Mouse (Mus musculus) stomach, postnatal 0 days (tissue): ENCODE measurements at regions not wholly inside any gene's neighbourhood (a gene's known extent, or its start where the extent isn't known, plus 50 kb on each side); places are given as distances from the start of the nearest gene placed in this dataset.

ENCODE experiments used
- ATAC-seq: fragments of 200-750 bp; cut with Nextera tagmentation; 2 replicates; pipeline ENCODE4 v1.8.0; 2017; ENCODE audit not compliant: low FRiP score, low TSS enrichment
- DNase-seq: peaks from one replicate; pipeline ENCODE4 v3.0.0-alpha.2; 2016; ENCODE audit warnings: low spot score
- H3K27ac ChIP-seq: fragments of 300-500 bp; sonication (generic); replicated peaks from 2 replicates; pipeline ENCODE4 v1.5.1; 2014; ENCODE audit warnings: mild to moderate bottlenecking, control low read depth
- H3K27me3 ChIP-seq: fragments of 300-500 bp; sonication (generic); 2 replicates; pipeline ENCODE4 v1.6.1; 2014; ENCODE audit warnings: low read length; ENCODE audit not compliant: control insufficient read depth, insufficient read depth
- H3K36me3 ChIP-seq: fragments of 300-500 bp; sonication (generic); 2 replicates; pipeline ENCODE4 v1.6.1; 2014; ENCODE audit warnings: low read length, mixed read lengths; ENCODE audit not compliant: control insufficient read depth, insufficient read depth
- H3K4me1 ChIP-seq: fragments of 300-500 bp; sonication (generic); replicated peaks from 2 replicates; pipeline ENCODE4 v1.6.1; 2014; ENCODE audit warnings: antibody characterized with exemption; ENCODE audit not compliant: control insufficient read depth, insufficient read depth
- H3K4me2 ChIP-seq: fragments of 300-500 bp; sonication (generic); replicated peaks from 2 replicates; pipeline ENCODE4 v1.6.1; 2014; ENCODE audit warnings: low read depth, mild to moderate bottlenecking, control low read depth, moderate library complexity
- H3K4me3 ChIP-seq: fragments of 300-500 bp; sonication (generic); 2 replicates; pipeline ENCODE4 v1.5.1; 2014; ENCODE audit warnings: low read depth, low read length, control low read depth
- H3K9ac ChIP-seq: fragments of 300-500 bp; sonication (generic); 2 replicates; pipeline ENCODE4 v1.6.1; 2014; ENCODE audit warnings: mild to moderate bottlenecking, low read length, control low read depth, mixed read lengths
- H3K9me3 ChIP-seq: fragments of 300-500 bp; sonication (generic); 2 replicates; pipeline ENCODE4 v1.6.1; 2016; ENCODE audit warnings: low read length; ENCODE audit not compliant: control insufficient read depth
- CTCF ChIP-seq: IDR thresholded peaks from 2 replicates; pipeline ENCODE4 v1.5.1; 2016; ENCODE audit warnings: antibody characterized with exemption, low read depth, mild to moderate bottlenecking, moderate library complexity
- EP300 ChIP-seq: optimal IDR thresholded peaks from 2 replicates; pipeline ENCODE3; 2016; ENCODE audit warnings: antibody characterized with exemption
- WGBS: fragments of 180-500 bp; shearing (Covaris S2); extraction: QIAGEN DNeasy Blood & Tissue Kit; methylation state at CpG from one replicate; pipeline ENCODE4 v1.1.7; 2014; 5-methylcytosine and 5-hydroxymethylcytosine counted together

DNA sequence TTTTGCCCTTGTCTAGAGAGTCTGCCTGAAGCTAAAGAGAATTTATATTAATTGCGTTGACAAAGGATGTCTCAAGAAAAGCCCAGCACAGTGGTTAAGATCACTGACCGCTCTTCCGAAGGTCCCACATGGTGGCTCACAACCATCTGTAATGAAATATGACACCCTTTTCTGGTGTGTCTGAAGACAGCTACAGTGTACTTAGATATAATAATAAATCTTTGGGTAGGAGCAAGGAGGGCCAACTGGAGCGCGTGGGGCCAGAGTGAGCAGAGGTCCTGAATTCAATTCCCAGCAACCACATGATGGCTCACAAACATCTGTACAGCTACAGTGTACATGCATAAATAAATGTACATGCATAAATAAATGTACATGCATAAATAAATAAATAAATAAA, 176.1 kb downstream of the Rab11fip4 start:
- TF ChIP-seq CTCF (no peak), EP300 (no peak)
- Histone ChIP-seq H3K9me3 (0 out of 2 replicates have a peak, but pooled peaks cover 6% of the 10 kb centered on the region), H3K27ac (no peak overlapping the region), H3K4me2 (no peak overlapping the region), H3K27me3 (no peaks in the 10 kb centered on the region), H3K4me3 (no peak overlapping the region), H3K36me3 (no peaks in the 10 kb centered on the region), H3K9ac (no peak overlapping the region), H3K4me1 (no peaks in the 10 kb centered on the region)
- WGBS: 85% methylated on average over 5 of the region's 5 CpGs
- DNase-seq (no peak), ATAC-seq (no peak)

DNA sequence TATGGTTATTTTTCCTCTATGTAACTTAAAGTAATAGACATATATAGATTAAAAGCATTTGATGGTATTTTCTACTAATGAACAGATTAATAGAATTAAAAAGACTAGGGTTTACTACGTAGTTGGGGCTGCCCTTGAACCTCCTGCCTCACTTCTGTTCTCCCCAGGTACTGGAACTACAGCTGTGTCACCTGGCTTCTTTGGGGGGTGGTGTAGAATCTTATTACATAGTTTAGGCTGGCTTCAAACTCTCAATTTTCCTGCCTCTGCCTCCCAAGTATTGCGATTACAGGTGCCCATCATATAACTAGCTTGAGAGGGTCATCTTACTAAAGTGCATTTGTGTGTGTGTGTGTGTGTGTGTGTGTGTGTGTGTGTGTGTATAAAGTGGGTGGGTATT, 175.0 kb downstream of the Rab11fip4 start:
- Histone ChIP-seq H3K36me3 (no peaks in the 10 kb centered on the region), H3K4me3 (no peak overlapping the region), H3K27ac (no peak overlapping the region), H3K9me3 (0 out of 2 replicates have a peak, but pooled peaks cover 6% of the 10 kb centered on the region), H3K4me2 (no peak overlapping the region), H3K9ac (no peak overlapping the region), H3K27me3 (no peaks in the 10 kb centered on the region), H3K4me1 (no peaks in the 10 kb centered on the region)
- no peak for ATAC-seq
- DNase-seq: no peak
- 96% methylated on average over 2 of the region's 2 CpGs for WGBS
- TF ChIP-seq EP300: no peak
- no peak for TF ChIP-seq CTCF

DNA sequence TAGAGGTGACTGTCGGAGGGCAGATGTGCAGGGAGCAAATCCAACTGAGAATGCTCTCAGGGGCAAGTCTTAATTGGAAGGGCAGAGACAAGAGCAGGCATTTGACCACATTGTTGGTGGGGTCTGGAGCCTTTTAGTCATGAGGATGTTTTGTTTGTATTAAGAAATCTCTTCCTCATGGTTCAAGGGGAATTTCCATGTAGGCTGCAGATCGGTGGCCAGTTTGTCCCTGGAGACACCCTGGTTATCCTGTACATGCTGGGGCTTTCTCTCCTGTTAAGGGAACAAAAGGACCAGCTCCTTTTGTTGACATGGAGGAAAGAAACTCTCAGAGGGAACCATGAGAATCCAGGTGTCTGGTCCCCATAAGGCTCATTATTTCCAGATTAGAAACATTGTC, 174.4 kb downstream of the Rab11fip4 start:
- Histone ChIP-seq H3K4me2 (no peak overlapping the region), H3K9ac (no peak overlapping the region), H3K27me3 (no peaks in the 10 kb centered on the region), H3K4me3 (no peak overlapping the region), H3K36me3 (no peaks in the 10 kb centered on the region), H3K27ac (no peak overlapping the region), H3K4me1 (no peaks in the 10 kb centered on the region), H3K9me3 (0 out of 2 replicates have a peak, but pooled peaks cover 6% of the 10 kb centered on the region)
- ATAC-seq: no peak
- no peak for DNase-seq
- 55% methylated on average over 2 of the region's 2 CpGs for WGBS
- TF ChIP-seq CTCF (no peak), EP300 (no peak)

DNA sequence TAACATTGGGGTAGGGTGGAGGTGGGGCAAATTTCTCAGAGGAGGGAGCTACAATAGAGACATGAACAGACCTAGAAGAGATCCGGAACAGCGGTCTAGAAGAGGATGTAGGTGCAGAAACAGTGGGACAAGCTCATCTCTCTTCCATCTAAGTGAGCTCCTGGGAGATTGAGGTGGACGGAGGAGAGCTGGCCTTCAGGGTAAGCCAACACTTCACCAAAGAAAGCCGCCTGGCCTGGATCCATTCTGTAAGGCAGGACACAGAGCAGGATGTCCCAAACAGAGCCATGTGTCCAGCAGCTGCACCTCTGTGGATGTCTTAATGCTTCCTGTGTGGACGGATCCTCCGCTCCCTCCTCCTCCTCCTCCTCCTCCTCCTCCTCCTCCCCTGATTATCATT, 173.0 kb downstream of the Rab11fip4 start:
- DNase-seq (no peak), ATAC-seq (no peak)
- H3K4me2 ChIP-seq: no peak overlapping the region
- no peaks in the 10 kb centered on the region for H3K27me3 ChIP-seq
- 83% methylated on average over 6 of the region's 6 CpGs for WGBS
- H3K4me1 ChIP-seq: no peaks in the 10 kb centered on the region
- H3K36me3 ChIP-seq: no peaks in the 10 kb centered on the region
- H3K27ac ChIP-seq: no peak overlapping the region
- no peak overlapping the region for H3K4me3 ChIP-seq
- 0 out of 2 replicates have a peak, but pooled peaks cover 2% of the 10 kb centered on the region for H3K9me3 ChIP-seq
- TF ChIP-seq EP300 (no peak), CTCF (no peak)
- no peak overlapping the region for H3K9ac ChIP-seq

DNA sequence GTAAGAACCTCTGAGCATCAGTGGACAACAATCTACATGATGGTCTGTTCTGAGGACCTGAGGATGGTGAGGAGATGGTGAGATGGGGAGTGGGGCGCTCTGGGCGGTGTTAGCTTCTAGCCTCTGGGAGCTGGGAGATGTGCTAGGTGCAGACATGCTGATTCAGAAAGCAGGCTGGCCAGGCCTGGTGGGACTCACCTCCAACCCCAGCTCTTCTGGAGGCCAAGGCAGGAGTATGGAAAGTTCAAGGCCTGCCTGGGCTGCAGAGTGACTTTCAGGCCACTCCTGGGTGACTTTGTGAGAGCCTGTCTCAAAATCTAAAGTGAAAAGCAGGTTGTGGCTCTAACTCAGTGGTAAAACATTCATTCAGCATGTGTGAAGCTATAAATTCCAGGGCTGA, 171.6 kb downstream of the Rab11fip4 start:
- Histone ChIP-seq H3K9ac (no peak overlapping the region), H3K36me3 (no peaks in the 10 kb centered on the region), H3K4me2 (no peak overlapping the region), H3K9me3 (no peaks in the 10 kb centered on the region), H3K4me3 (no peak overlapping the region), H3K27me3 (no peaks in the 10 kb centered on the region), H3K4me1 (no peaks in the 10 kb centered on the region), H3K27ac (no peak overlapping the region)
- no peak for ATAC-seq
- DNase-seq: no peak
- 97% methylated on average over 2 of the region's 2 CpGs for WGBS
- TF ChIP-seq CTCF (no peak), EP300 (no peak)

DNA sequence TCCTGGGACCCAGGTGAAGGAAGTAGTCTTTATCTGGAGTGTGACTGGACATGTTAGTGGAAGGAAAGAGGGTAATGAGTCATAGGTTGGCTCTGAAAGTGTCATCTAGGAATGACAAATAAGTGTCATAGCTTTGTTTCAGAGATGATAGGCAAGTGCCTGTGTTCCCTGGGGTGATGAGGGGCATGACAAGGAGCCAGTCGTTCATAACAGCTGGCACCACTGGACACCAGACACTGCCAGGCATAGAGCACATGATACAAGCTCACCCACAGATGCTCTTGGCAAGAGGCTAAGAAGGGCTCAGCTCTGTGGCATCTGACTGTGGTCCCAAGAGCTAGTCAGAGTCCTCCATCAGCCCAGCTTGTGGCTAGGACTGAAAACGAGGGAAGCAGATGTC, 171.0 kb downstream of the Rab11fip4 start:
- Histone ChIP-seq H3K27me3 (no peaks in the 10 kb centered on the region), H3K9ac (no peak overlapping the region), H3K4me1 (no peaks in the 10 kb centered on the region), H3K4me2 (no peak overlapping the region), H3K9me3 (no peaks in the 10 kb centered on the region), H3K4me3 (no peak overlapping the region), H3K27ac (no peak overlapping the region), H3K36me3 (no peaks in the 10 kb centered on the region)
- DNase-seq (no peak), ATAC-seq (no peak)
- TF ChIP-seq CTCF (no peak), EP300 (no peak)
- 53% methylated on average over 2 of the region's 2 CpGs for WGBS
